Mouse (Mus musculus): ENCODE measurements around the gene Chic2. TPM values are rescaled to one million over a fixed set of nuclear protein-coding genes. Genes with fewer than 3 reads are reported as not detected.

Chic2 gene
- polyA plus RNA-seq, 1 experiment from 2014 or later, result 39.2 TPM

- H3K4me1 ChIP-seq, result peaks cover 4% of the 10 kb centered on the region; the same call in 1 of the 2 replicates
- no peak for ATAC-seq (replicated peaks)
- no peak overlapping the region for H3K4me2 ChIP-seq (replicated peaks)
- H3K36me3 ChIP-seq, result peaks cover 9% of the 10 kb centered on the region
- H3K27ac ChIP-seq (replicated peaks), result no peak overlapping the region
- 48% methylated on average over 3 of the region's 3 CpGs for WGBS
- no peak overlapping the region for H3K4me3 ChIP-seq
- H3K9me3 ChIP-seq, result no peaks in the 10 kb centered on the region
- H3K9ac ChIP-seq (replicated peaks), result no peak overlapping the region
- H3K27me3 ChIP-seq, result peaks cover 8% of the 10 kb centered on the region; the same call in 1 of the 2 replicates
Measured at GRCm38 (mm10) chr5:75004755-75005154, 39.8 kb downstream of the Chic2 start.

GRCm38 (mm10) chr5:75002109-75002508, 42.5 kb downstream of the Chic2 start:
- H3K9me3 ChIP-seq, result no peaks in the 10 kb centered on the region
- peaks cover 8% of the 10 kb centered on the region; the same call in 1 of the 2 replicates for H3K27me3 ChIP-seq
- no peak overlapping the region for H3K27ac ChIP-seq (replicated peaks)
- no peak overlapping the region for H3K9ac ChIP-seq (replicated peaks)
- peaks cover 11% of the 10 kb centered on the region for H3K4me1 ChIP-seq
- H3K4me3 ChIP-seq, result no peak overlapping the region
- 56% methylated on average over 3 of the region's 3 CpGs for WGBS
- ATAC-seq (replicated peaks), result no peak
- 0 out of 2 replicates have a peak, but pooled peaks cover 3% of the 10 kb centered on the region for H3K36me3 ChIP-seq
- H3K4me2 ChIP-seq (replicated peaks), result no peak overlapping the region

DNA sequence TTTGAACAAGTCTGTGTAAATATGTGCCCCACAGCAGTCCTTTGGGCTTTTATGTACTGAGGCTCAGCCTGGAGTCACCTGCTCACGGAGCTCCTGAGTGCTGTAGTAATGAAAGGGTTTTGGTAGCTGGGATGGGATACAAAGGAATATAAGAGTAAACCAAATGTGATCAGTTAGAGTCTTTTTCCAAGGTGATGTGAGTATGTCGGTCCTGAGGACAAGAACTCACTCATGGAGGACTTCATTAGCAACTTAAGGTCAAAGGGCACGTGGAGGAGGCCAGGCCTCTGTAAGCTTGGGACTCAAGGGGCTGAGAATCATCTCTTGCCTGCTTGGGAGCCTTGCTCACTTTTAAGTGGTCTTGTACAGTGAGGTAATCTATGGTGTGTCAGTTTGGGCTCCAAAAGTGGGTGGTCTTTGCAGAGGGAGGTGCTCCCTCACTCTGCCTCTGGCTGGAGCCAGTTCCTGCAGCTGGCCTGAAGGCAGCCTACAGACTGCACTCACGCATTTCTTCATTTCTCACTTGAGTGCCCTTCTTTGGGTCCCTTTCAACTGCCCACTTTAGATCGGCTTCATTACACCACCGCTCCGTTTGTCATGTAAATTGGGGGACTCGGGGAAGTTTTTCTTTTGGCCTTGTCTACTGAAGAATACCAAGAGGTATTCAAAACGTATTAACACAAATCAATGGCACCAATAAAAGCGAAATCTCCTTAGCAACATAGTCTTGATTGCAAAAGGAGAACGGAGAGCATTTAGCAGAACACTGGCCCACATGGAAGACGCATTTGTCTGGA, 45.7 kb downstream of the Chic2 start:
- Histone ChIP-seq H3K27me3 (peaks cover 8% of the 10 kb centered on the region; the same call in 1 of the 2 replicates), H3K4me3 (no peak overlapping the region), H3K27ac (replicated peaks) (no peak overlapping the region), H3K9ac (replicated peaks) (no peak overlapping the region), H3K36me3 (0 out of 2 replicates have a peak, but pooled peaks cover 7% of the 10 kb centered on the region), H3K4me1 (peaks cover 28% of the 10 kb centered on the region), H3K4me2 (replicated peaks) (no peak overlapping the region), H3K9me3 (no peaks in the 10 kb centered on the region)
- ATAC-seq (replicated peaks), result peak; percentile 83
- WGBS, result 8% methylated on average over 12 of the region's 12 CpGs

DNA sequence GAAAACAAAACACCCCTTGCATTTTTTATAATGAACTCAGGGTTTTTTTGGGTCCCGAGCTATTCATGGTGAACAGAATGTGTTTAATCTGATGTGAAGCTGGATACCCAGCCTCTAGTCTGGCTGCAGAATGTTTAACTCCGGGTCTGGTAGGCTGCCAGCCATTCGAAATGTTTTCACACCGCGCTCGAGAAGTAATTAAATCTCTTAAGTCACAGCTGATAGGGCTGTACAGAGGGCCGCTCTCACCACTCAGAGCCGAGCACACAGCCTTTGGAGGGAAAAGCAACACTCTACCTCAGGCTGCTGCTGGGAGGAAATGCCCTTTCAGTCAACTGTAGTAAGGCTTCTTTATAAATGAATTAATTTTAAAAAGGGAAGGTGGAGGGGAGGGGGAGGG, 49.6 kb downstream of the Chic2 start:
- H3K9ac ChIP-seq (replicated peaks), result no peak overlapping the region
- 15% methylated on average over 8 of the region's 8 CpGs for WGBS
- H3K27ac ChIP-seq (replicated peaks), result peak overlapping the region; percentile 63
- H3K4me1 ChIP-seq, result peaks cover 24% of the 10 kb centered on the region
- no peaks in the 10 kb centered on the region for H3K27me3 ChIP-seq
- H3K4me2 ChIP-seq (replicated peaks), result no peak overlapping the region
- H3K36me3 ChIP-seq, result peaks cover 12% of the 10 kb centered on the region; the same call in 1 of the 2 replicates
- H3K9me3 ChIP-seq, result peaks cover 9% of the 10 kb centered on the region; the same call in 1 of the 2 replicates
- no peak overlapping the region for H3K4me3 ChIP-seq
- ATAC-seq (replicated peaks), result peak; percentile 85

DNA sequence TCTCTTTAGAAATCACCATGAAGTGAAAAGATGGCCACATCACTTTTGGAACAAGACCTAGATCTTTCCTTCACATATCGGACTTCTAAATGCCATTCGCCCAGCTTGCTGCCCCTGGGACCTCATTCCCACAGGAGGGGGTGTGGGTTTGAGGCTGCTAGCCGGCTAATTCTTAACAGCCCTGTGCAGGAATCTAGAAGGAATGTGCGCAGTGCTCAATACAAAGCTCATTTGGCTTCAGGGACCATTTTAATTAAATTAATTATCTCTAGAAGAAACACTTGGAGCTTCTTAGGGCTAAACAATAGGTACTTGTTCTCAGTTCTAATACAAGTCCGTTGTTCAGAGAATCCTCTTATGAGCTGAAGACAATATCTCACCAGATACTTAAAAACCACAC, 60.5 kb downstream of the Chic2 start:
- H3K9me3 ChIP-seq, result no peaks in the 10 kb centered on the region
- H3K27ac ChIP-seq (replicated peaks), result no peak overlapping the region
- no peak overlapping the region for H3K9ac ChIP-seq (replicated peaks)
- no peaks in the 10 kb centered on the region for H3K36me3 ChIP-seq
- peaks cover 14% of the 10 kb centered on the region for H3K27me3 ChIP-seq
- H3K4me3 ChIP-seq, result no peak overlapping the region
- H3K4me1 ChIP-seq, result peaks cover 17% of the 10 kb centered on the region
- 7% methylated on average over 5 of the region's 5 CpGs for WGBS
- no peak overlapping the region for H3K4me2 ChIP-seq (replicated peaks)
- ATAC-seq (replicated peaks), result no peak

DNA sequence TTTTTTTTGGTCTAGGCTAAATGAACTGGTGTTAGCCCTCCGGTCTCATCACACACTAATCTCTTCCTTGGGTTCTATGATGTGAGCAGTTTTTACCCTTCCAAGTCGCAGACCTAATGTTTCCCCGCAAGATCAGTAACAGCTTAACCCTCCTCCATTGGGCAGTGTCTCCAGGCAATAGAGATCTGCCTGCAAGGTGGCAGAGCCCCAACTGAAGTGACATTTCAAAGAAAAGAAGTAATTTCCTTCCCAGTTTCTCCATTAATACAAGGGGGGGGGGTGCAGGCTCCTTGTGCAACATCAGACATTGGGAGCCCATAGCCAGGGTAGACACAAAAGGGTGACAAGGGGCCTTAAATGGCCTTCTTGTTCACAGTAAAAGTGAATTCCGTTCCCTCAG, 64.0 kb downstream of the Chic2 start:
- no peak for ATAC-seq (replicated peaks)
- Histone ChIP-seq H3K4me3 (no peak overlapping the region), H3K27ac (replicated peaks) (no peak overlapping the region), H3K4me2 (replicated peaks) (no peak overlapping the region), H3K4me1 (peaks cover 17% of the 10 kb centered on the region), H3K9me3 (no peaks in the 10 kb centered on the region), H3K36me3 (no peaks in the 10 kb centered on the region), H3K9ac (replicated peaks) (no peak overlapping the region), H3K27me3 (peaks cover 23% of the 10 kb centered on the region)
- WGBS, result 18% methylated on average over 4 of the region's 4 CpGs

GRCm38 (mm10) chr5:74980154-74980553, 64.4 kb downstream of the Chic2 start:
- Histone ChIP-seq H3K9me3 (no peaks in the 10 kb centered on the region), H3K9ac (replicated peaks) (no peak overlapping the region), H3K27me3 (peaks cover 23% of the 10 kb centered on the region), H3K4me1 (peaks cover 17% of the 10 kb centered on the region), H3K36me3 (no peaks in the 10 kb centered on the region), H3K27ac (replicated peaks) (no peak overlapping the region), H3K4me3 (no peak overlapping the region), H3K4me2 (replicated peaks) (peak overlapping the region; percentile 11; the same call in 1 of the 2 replicates)
- no peak; the same call in 1 of the 2 replicates for ATAC-seq (replicated peaks)
- 2% methylated on average over 7 of the region's 7 CpGs for WGBS

- no peak overlapping the region for H3K4me3 ChIP-seq
- peaks cover 17% of the 10 kb centered on the region for H3K4me1 ChIP-seq
- H3K27me3 ChIP-seq, result peaks cover 23% of the 10 kb centered on the region
- WGBS, result 23% methylated on average over 7 of the region's 7 CpGs
- H3K9me3 ChIP-seq, result no peaks in the 10 kb centered on the region
- H3K4me2 ChIP-seq (replicated peaks), result no peak overlapping the region
- no peak overlapping the region for H3K9ac ChIP-seq (replicated peaks)
- H3K36me3 ChIP-seq, result no peaks in the 10 kb centered on the region
- no peak overlapping the region for H3K27ac ChIP-seq (replicated peaks)
- no peak for ATAC-seq (replicated peaks)
Measured at GRCm38 (mm10) chr5:74979586-74979985, 65.0 kb downstream of the Chic2 start.

DNA sequence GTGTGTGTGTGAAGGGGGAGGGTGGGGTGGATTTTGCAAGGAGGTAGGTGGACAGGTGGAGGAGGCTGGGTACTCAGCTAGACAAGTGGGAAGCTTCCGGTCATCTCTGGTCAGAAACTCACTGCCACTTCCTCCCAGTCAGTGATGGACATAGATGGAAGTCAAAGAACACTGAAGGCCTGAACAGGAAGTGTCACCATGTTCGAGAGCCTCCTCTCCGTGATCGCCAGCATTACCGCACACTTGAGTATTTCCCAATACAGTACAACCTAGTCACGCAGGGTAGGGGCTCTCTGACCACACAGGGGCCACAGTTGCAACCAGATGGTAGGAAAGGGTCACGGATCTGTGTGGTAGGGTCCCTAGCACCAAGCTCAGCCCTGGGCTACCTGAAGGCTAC, 69.1 kb downstream of the Chic2 start:
- Histone ChIP-seq H3K27ac (replicated peaks) (no peak overlapping the region), H3K27me3 (peaks cover 13% of the 10 kb centered on the region), H3K9ac (replicated peaks) (no peak overlapping the region), H3K36me3 (no peaks in the 10 kb centered on the region), H3K4me2 (replicated peaks) (no peak overlapping the region), H3K4me3 (no peak overlapping the region), H3K4me1 (peaks cover 11% of the 10 kb centered on the region), H3K9me3 (no peaks in the 10 kb centered on the region)
- no peak for ATAC-seq (replicated peaks)
- WGBS, result 92% methylated on average over 7 of the region's 7 CpGs

DNA sequence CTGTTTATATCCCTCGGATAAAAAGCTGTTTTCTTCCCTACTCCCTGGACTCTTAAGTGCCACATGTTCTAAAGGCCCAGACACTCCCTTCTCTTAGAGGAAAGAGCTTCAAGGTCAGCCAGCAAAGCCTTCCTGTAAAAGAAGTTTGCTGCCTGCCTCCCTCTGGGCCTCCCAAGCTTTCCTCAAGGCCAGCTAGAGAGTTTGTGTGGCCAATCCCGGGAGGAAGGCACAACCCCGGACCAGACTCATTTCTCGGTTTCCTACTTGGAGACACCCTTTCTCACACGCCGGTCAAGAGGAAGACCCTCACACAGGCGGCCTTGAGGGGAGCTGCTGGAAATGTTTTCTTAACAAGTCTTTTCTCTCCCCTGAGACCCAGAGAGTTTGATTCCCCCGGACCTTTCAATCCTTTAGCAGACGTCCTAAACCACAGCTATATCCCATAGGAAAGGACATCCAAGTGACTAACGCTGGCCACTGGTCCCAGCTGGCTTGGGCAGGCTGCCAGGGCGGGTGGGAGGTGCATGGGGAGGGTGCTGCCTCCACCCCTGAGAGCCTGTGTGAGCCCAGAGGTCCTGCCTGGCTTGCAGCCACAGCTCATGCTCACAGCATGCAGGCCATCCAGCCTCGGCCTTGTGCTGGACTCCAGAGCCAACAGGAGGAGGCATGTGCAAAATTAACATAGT, 69.7 kb downstream of the Chic2 start:
- Histone ChIP-seq H3K4me3 (no peak overlapping the region), H3K4me1 (peaks cover 6% of the 10 kb centered on the region; the same call in 1 of the 2 replicates), H3K36me3 (no peaks in the 10 kb centered on the region), H3K4me2 (replicated peaks) (no peak overlapping the region), H3K9ac (replicated peaks) (no peak overlapping the region), H3K9me3 (no peaks in the 10 kb centered on the region), H3K27ac (replicated peaks) (no peak overlapping the region), H3K27me3 (peaks cover 13% of the 10 kb centered on the region)
- WGBS, result 51% methylated on average over 12 of the region's 12 CpGs
- ATAC-seq (replicated peaks), result no peak

DNA sequence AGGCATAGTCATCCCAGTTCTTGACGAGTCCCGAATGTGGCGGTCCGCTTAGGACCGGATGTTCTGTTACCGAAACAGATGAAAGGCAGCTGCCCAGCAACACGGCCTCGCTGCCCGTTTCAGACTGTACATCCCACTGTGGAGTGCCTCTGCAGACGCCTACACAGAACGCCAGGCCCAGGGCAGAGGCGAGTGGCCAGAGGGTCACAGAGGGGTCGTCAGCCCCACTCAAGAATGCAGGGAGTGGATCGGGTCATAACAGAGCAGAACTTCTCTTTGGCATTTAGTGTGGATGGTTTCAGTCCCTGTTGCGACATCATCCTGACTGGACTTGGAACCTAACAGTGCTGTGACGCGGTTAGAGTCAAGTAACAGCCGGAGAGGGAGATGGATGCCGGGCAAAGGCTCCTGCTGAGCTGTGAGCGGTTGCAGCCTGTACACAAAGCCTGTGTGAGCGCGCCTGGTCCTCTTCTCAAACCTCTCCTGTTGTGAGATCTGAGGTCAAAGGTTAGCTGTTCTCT, 70.5 kb downstream of the Chic2 start:
- H3K9me3 ChIP-seq, result no peaks in the 10 kb centered on the region
- H3K4me3 ChIP-seq, result no peak overlapping the region
- H3K27ac ChIP-seq (replicated peaks), result no peak overlapping the region
- no peak overlapping the region for H3K9ac ChIP-seq (replicated peaks)
- no peak overlapping the region for H3K4me2 ChIP-seq (replicated peaks)
- no peaks in the 10 kb centered on the region for H3K36me3 ChIP-seq
- 68% methylated on average over 22 of the region's 22 CpGs for WGBS
- H3K27me3 ChIP-seq, result peaks cover 10% of the 10 kb centered on the region
- no peaks in the 10 kb centered on the region; the same call in 1 of the 2 replicates for H3K4me1 ChIP-seq
- no peak for ATAC-seq (replicated peaks)

DNA sequence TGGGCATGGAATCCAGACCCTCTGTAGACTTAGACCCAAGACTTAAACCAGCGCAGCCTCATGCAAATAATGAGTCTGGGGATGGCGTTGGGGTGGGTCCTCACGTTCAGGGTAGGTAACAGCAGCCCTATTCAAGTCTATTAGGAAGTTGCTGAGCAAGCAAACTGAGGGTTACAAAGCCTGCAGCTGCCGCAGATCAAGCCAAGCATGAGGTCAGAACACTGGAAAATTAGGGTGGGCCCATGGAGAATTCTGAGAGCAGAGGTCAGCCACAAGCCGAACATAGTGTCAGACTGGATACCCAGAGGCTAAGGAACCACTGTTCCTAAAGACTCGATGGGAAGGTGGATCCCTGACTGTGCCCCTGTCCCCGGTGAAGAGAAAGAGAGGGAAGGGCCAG, 73.2 kb downstream of the Chic2 start:
- ATAC-seq (replicated peaks), result no peak
- Histone ChIP-seq H3K4me3 (no peak overlapping the region), H3K27me3 (no peaks in the 10 kb centered on the region), H3K36me3 (no peaks in the 10 kb centered on the region), H3K4me1 (peaks cover 7% of the 10 kb centered on the region), H3K27ac (replicated peaks) (no peak overlapping the region), H3K4me2 (replicated peaks) (no peak overlapping the region), H3K9me3 (no peaks in the 10 kb centered on the region), H3K9ac (replicated peaks) (no peak overlapping the region)
- whole genome bisulfite sequencing, result 77% methylated on average over 7 of the region's 7 CpGs

Data from forebrain, embryonic 15.5 days (tissue).